Mouse (Mus musculus) embryonic fibroblast, embryonic 13.5 days (primary cell): ENCODE data around the gene Gm45234. TPM values are rescaled to one million over a fixed set of nuclear protein-coding genes. Genes with fewer than 3 reads are reported as not detected.

Experiments used
- H3K27ac ChIP-seq: 2 replicates; pipeline ENCODE4 v1.5.1; 2012; ENCODE audit warnings: low read length, control low read depth, inconsistent platforms; ENCODE audit not compliant: insufficient read depth
- H3K4me1 ChIP-seq: 2 replicates; pipeline ENCODE4 v1.6.1; 2011; ENCODE audit warnings: low read length; ENCODE audit not compliant: control insufficient read depth, insufficient read depth
- H3K4me3 ChIP-seq: 2 replicates; pipeline ENCODE4 v1.5.1; 2011; ENCODE audit warnings: mild to moderate bottlenecking, control low read depth, low read length; ENCODE audit not compliant: insufficient read depth
- CTCF ChIP-seq: IDR thresholded peaks from 2 replicates; pipeline ENCODE4 v1.5.1; 2011; ENCODE audit warnings: mild to moderate bottlenecking, control low read depth, low read length, moderate library complexity, borderline replicate concordance; ENCODE audit not compliant: insufficient read depth
- POLR2A ChIP-seq: IDR thresholded peaks from 2 replicates; pipeline ENCODE4 v1.6.1; 2011; ENCODE audit warnings: low read depth, mild to moderate bottlenecking, control low read depth, low read length, moderate library complexity
- polyA plus RNA-seq: library from polyadenylated mRNA; stranded (reverse); fragments of >200 nt; gene quantifications from 2 replicates; pipeline ENCODE4 v1.2.4, GENCODE M21; 2011; ENCODE audit warnings: low read depth; ENCODE audit not compliant: missing spikeins, insufficient read length

The Gm45234 gene
- polyA plus RNA-seq, 1 experiment: 0.58 TPM

GRCm38 (mm10) chr6:124699962-124700610 lies 55.7 kb downstream of the Gm45234 start:
- TF ChIP-seq POLR2A (no peak), CTCF (no peak)
- Histone ChIP-seq H3K4me3 (no peak overlapping the region), H3K4me1 (0 out of 2 replicates have a peak, but pooled peaks cover 2% of the 10 kb centered on the region), H3K27ac (peak overlapping the region; percentile 29)

- Histone ChIP-seq H3K27ac (no peak overlapping the region; the same call in 1 of the 2 replicates), H3K4me3 (no peak overlapping the region), H3K4me1 (0 out of 2 replicates have a peak, but pooled peaks cover 2% of the 10 kb centered on the region)
- TF ChIP-seq CTCF (no peak), POLR2A (no peak)
Observed at GRCm38 (mm10) chr6:124699366-124699765, 56.5 kb downstream of the Gm45234 start.

GRCm38 (mm10) chr6:124698751-124699150 lies 57.1 kb downstream of the Gm45234 start:
- Histone ChIP-seq H3K27ac (no peak overlapping the region), H3K4me3 (no peak overlapping the region), H3K4me1 (0 out of 2 replicates have a peak, but pooled peaks cover 2% of the 10 kb centered on the region)
- TF ChIP-seq CTCF (no peak), POLR2A (no peak)

GRCm38 (mm10) chr6:124696441-124697150 lies 59.2 kb downstream of the Gm45234 start:
- Histone ChIP-seq H3K27ac (peak overlapping the region; percentile 8; the same call in 1 of the 2 replicates), H3K4me1 (0 out of 2 replicates have a peak, but pooled peaks cover 2% of the 10 kb centered on the region), H3K4me3 (no peak overlapping the region)
- no peak for TF ChIP-seq CTCF
- TF ChIP-seq POLR2A: no peak

GRCm38 (mm10) chr6:124694166-124694955 lies 61.5 kb downstream of the Gm45234 start:
- TF ChIP-seq CTCF (no peak), POLR2A (no peak)
- H3K27ac ChIP-seq: no peak overlapping the region

GRCm38 (mm10) chr6:124693243-124693981 lies 62.4 kb downstream of the Gm45234 start:
- peaks cover 10% of the 10 kb centered on the region for H3K4me1 ChIP-seq
- no peak overlapping the region for H3K27ac ChIP-seq
- TF ChIP-seq POLR2A (no peak), CTCF (no peak)
- H3K4me3 ChIP-seq: no peak overlapping the region

More at GRCm38 (mm10) chr6:124694166-124694955, 61.5 kb downstream of the Gm45234 start:
- Histone ChIP-seq H3K4me3 (no peak overlapping the region), H3K4me1 (0 out of 2 replicates have a peak, but pooled peaks cover 2% of the 10 kb centered on the region)

GRCm38 (mm10) chr6:124690517-124690916 lies 65.3 kb downstream of the Gm45234 start:
- TF ChIP-seq CTCF: no peak
- no peak for TF ChIP-seq POLR2A
- Histone ChIP-seq H3K4me1 (peaks cover 11% of the 10 kb centered on the region), H3K4me3 (no peak overlapping the region), H3K27ac (no peak overlapping the region)

Other genes with a start within 250 kb of the Gm45234 start
- gene C1ra, start 243.6 kb downstream of the Gm45234 start, polyA plus RNA-seq: 15.4 and 30.1 TPM in 2 replicates
- gene C1s1, start 213.7 kb downstream of the Gm45234 start, polyA plus RNA-seq: 17.0 and 50.4 TPM in 2 replicates
- gene C1rb, start 185.7 kb downstream of the Gm45234 start, polyA plus RNA-seq: not detected in 2 replicates
- gene C1s2, start 119.9 kb downstream of the Gm45234 start, polyA plus RNA-seq: 0.42 TPM in 1 of 2 replicates, not detected in the other
- 51.4 and 67.0 TPM in 2 replicates for gene Lpcat3, start 93.0 kb downstream of the Gm45234 start, polyA plus RNA-seq
- gene Emg1, start 43.8 kb downstream of the Gm45234 start, polyA plus RNA-seq: 67.1 and 68.9 TPM in 2 replicates
- 249 and 253 TPM in 2 replicates for gene Phb2, start 43.7 kb downstream of the Gm45234 start, polyA plus RNA-seq
- 0.53 and 4.3 TPM in 2 replicates for gene Ptpn6, start 17.3 kb downstream of the Gm45234 start, polyA plus RNA-seq
- gene Grcc10, start 14.6 kb downstream of the Gm45234 start, polyA plus RNA-seq: 149 and 157 TPM in 2 replicates
- 75.9 and 77.3 TPM in 2 replicates for gene Atn1, start 503 bp upstream of the Gm45234 start, polyA plus RNA-seq
- gene Eno2, start 13.7 kb upstream of the Gm45234 start, polyA plus RNA-seq: 17.5 and 24.1 TPM in 2 replicates
- not detected in 2 replicates for gene Lrrc23, start 23.7 kb upstream of the Gm45234 start, polyA plus RNA-seq
- gene Spsb2, start 52.6 kb upstream of the Gm45234 start, polyA plus RNA-seq: 9.1 and 11.7 TPM in 2 replicates
- gene Tpi1, start 58.3 kb upstream of the Gm45234 start, polyA plus RNA-seq: 372 and 458 TPM in 2 replicates
- 87.6 and 105 TPM in 2 replicates for gene Usp5, start 73.5 kb upstream of the Gm45234 start, polyA plus RNA-seq
- gene Cdca3, start 73.5 kb upstream of the Gm45234 start, polyA plus RNA-seq: 42.0 and 61.1 TPM in 2 replicates
- 0.45 and 0.72 TPM in 2 replicates for gene Gnb3, start 84.3 kb upstream of the Gm45234 start, polyA plus RNA-seq
- gene P3h3, start 101.7 kb upstream of the Gm45234 start, polyA plus RNA-seq: 72.7 and 76.7 TPM in 2 replicates
- gene Gpr162, start 108.0 kb upstream of the Gm45234 start, polyA plus RNA-seq: 0.55 and 0.63 TPM in 2 replicates
- not detected in 2 replicates for gene Cd4, start 132.2 kb upstream of the Gm45234 start, polyA plus RNA-seq
- 1.2 TPM in 2 replicates for gene Lag3, start 155.7 kb upstream of the Gm45234 start, polyA plus RNA-seq
- 602 and 622 TPM in 2 replicates for gene Ptms, start 164.1 kb upstream of the Gm45234 start, polyA plus RNA-seq
- gene Mlf2, start 175.4 kb upstream of the Gm45234 start, polyA plus RNA-seq: 250 and 255 TPM in 2 replicates
- 77.4 and 94.3 TPM in 2 replicates for gene Cops7a, start 209.5 kb upstream of the Gm45234 start, polyA plus RNA-seq
- gene Pianp, start 240.7 kb upstream of the Gm45234 start, polyA plus RNA-seq: 1.9 TPM in 1 of 2 replicates, not detected in the other